Mouse (Mus musculus): ENCODE results near the gene Slc38a1.

Slc38a1 gene

GRCm38 (mm10) chr15:96562521-96562920 is 80.2 kb downstream of the Slc38a1 start:
- no peak for DNase-seq (ENCODE audit: low spot score in 2 of 2)

- no peak for DNase-seq (ENCODE audit: low spot score in 2 of 2)
Measured at GRCm38 (mm10) chr15:96560576-96561298, 82.0 kb downstream of the Slc38a1 start.

- peak in 1 of 2 experiments; percentile 40 for DNase-seq (ENCODE audit: low spot score in 2 of 2)
Measured at GRCm38 (mm10) chr15:96551569-96552380, 90.9 kb downstream of the Slc38a1 start.

- no peak for DNase-seq (ENCODE audit: low spot score in 2 of 2)
Measured at GRCm38 (mm10) chr15:96551107-96551506, 91.6 kb downstream of the Slc38a1 start.

GRCm38 (mm10) chr15:96548363-96548762 is 94.3 kb downstream of the Slc38a1 start:
- no peak for DNase-seq (ENCODE audit: low spot score in 2 of 2)

- no peak for DNase-seq (ENCODE audit: low spot score in 2 of 2)
Measured at GRCm38 (mm10) chr15:96547256-96548195, 95.2 kb downstream of the Slc38a1 start.

- peak in 1 of 2 experiments; percentile 40 for DNase-seq (ENCODE audit: low spot score in 2 of 2)
Measured at GRCm38 (mm10) chr15:96543181-96543828, 99.4 kb downstream of the Slc38a1 start.

- no peak for DNase-seq (ENCODE audit: low spot score in 2 of 2)
Measured at GRCm38 (mm10) chr15:96542135-96542534, 100.6 kb downstream of the Slc38a1 start.

- DNase-seq (ENCODE audit: low spot score in 2 of 2), result no peak
Measured at GRCm38 (mm10) chr15:96537272-96537671, 105.4 kb downstream of the Slc38a1 start.

- DNase-seq (ENCODE audit: low spot score in 2 of 2), result no peak
Measured at GRCm38 (mm10) chr15:96536412-96536811, 106.3 kb downstream of the Slc38a1 start.

GRCm38 (mm10) chr15:96527686-96528085 is 115.0 kb downstream of the Slc38a1 start:
- no peak for DNase-seq (ENCODE audit: low spot score in 2 of 2)

GRCm38 (mm10) chr15:96524239-96524738 is 118.4 kb downstream of the Slc38a1 start:
- no peak for DNase-seq (ENCODE audit: low spot score in 2 of 2)
